Mouse (Mus musculus) liver, embryonic 14.5 days (tissue): ENCODE data around the gene Slc17a7. TPM values are rescaled to one million over a fixed set of nuclear protein-coding genes. Genes with fewer than 3 reads are reported as not detected.

Experiments
- ATAC-seq: fragments of 200-750 bp; cut with Nextera tagmentation; 2 replicates; pipeline ENCODE4 v1.8.0; 2017; ENCODE audit warnings: moderate number of reproducible peaks, mild to moderate bottlenecking, moderate library complexity; ENCODE audit not compliant: insufficient read depth
- DNase-seq, 3 experiments: peaks; one replicate each; pipeline ENCODE4 v3.0.0-alpha.2; 2012 to 2013; ENCODE audit warnings: low read depth in 3 of 3, low spot score in 3 of 3
- H3K27ac ChIP-seq: fragments of 300-500 bp; sonication (generic); 2 replicates; pipeline ENCODE4 v1.5.1; 2014; ENCODE audit warnings: moderate library complexity, mild to moderate bottlenecking, control low read depth, inconsistent platforms
- H3K27me3 ChIP-seq: fragments of 300-500 bp; sonication (generic); 2 replicates; pipeline ENCODE4 v1.6.1; 2014; ENCODE audit warnings: mild to moderate bottlenecking, low read length, moderate library complexity; ENCODE audit not compliant: control insufficient read depth, insufficient read depth
- H3K36me3 ChIP-seq: fragments of 300-500 bp; sonication (generic); replicated peaks from 2 replicates; pipeline ENCODE4 v1.6.1; 2014; ENCODE audit warnings: low read depth; ENCODE audit not compliant: control insufficient read depth, insufficient read depth
- H3K4me1 ChIP-seq, 2 experiments: fragments of 200-500 bp in 1 of 2; fragments of 300-500 bp in 1 of 2; sonication (generic) in 1 of 2; replicated peaks; 2 replicates each; pipeline ENCODE4 v1.6.1; 2012 to 2014; ENCODE audit warnings: antibody characterized with exemption in 1 of 2, inconsistent platforms in 1 of 2, low read length in 1 of 2; ENCODE audit not compliant: control insufficient read depth in 2 of 2, insufficient read depth in 2 of 2
- H3K4me2 ChIP-seq: fragments of 300-500 bp; sonication (generic); 2 replicates; pipeline ENCODE4 v1.6.1; 2014; ENCODE audit warnings: low read depth, mild to moderate bottlenecking, control low read depth, moderate library complexity
- H3K4me3 ChIP-seq, 2 experiments: fragments of 200-500 bp in 1 of 2; fragments of 300-500 bp in 1 of 2; sonication (generic) in 1 of 2; 2 replicates each; pipeline ENCODE4 v1.5.1; 2012 to 2014; ENCODE audit warnings: low read depth in 2 of 2, low read length in 2 of 2, mild to moderate bottlenecking in 2 of 2, control low read depth in 1 of 2, inconsistent platforms in 1 of 2, moderate library complexity in 1 of 2; ENCODE audit not compliant: insufficient read depth in 1 of 2
- H3K9ac ChIP-seq: fragments of 300-500 bp; sonication (generic); replicated peaks from 2 replicates; pipeline ENCODE4 v1.6.1; 2014; ENCODE audit warnings: mild to moderate bottlenecking, control low read depth, moderate library complexity
- H3K9me3 ChIP-seq: fragments of 300-500 bp; sonication (generic); 2 replicates; pipeline ENCODE4 v1.6.1; 2016; ENCODE audit warnings: low read length, mixed read lengths; ENCODE audit not compliant: control insufficient read depth
- CTCF ChIP-seq: IDR thresholded peaks from 2 replicates; pipeline ENCODE4 v1.5.1; 2016; ENCODE audit warnings: antibody characterized with exemption, low read depth, control low read depth
- EP300 ChIP-seq: IDR thresholded peaks from 2 replicates; pipeline ENCODE4 v1.6.1; 2016; ENCODE audit warnings: antibody characterized with exemption, low read depth
- WGBS: fragments of 180-500 bp; shearing (Covaris S2); extraction: QIAGEN DNeasy Blood & Tissue Kit; methylation state at CpG from one replicate; pipeline ENCODE4 v1.1.7; 2014; ENCODE audit not compliant: insufficient replicate concordance; 5-methylcytosine and 5-hydroxymethylcytosine counted together
- polyA plus RNA-seq, 2 experiments: library from polyadenylated mRNA; depleted of rRNA in 1 of 2; stranded (reverse) in 1 of 2; unstranded in 1 of 2; fragments of >200 nt; fragmentation: Nextera tagmentation in 1 of 2; extraction: Ambion mirVana in 1 of 2; gene quantifications; 2 replicates each; pipeline versions ENCODE4 v1.2.1 to v1.2.3; 2012 to 2014

Slc17a7 gene
- polyA plus RNA-seq, 2 experiments, result 0.01 TPM; not detected in 1

- ATAC-seq (no peak), DNase-seq (no peak)
- Histone ChIP-seq H3K27me3 (peaks cover 38% of the 10 kb centered on the region), H3K4me2 (no peak overlapping the region), H3K36me3 (no peaks in the 10 kb centered on the region), H3K4me3 (no peak overlapping the region), H3K27ac (no peak overlapping the region), H3K9ac (no peak overlapping the region), H3K9me3 (no peaks in the 10 kb centered on the region), H3K4me1 (no peaks in the 10 kb centered on the region; a peak in 1 of 4 replicates)
- no peak for TF ChIP-seq CTCF
- no peak for TF ChIP-seq EP300
- WGBS, result 53% methylated on average over 7 of the region's 7 CpGs
Observed at GRCm38 (mm10) chr7:45185921-45186320, 22.2 kb downstream of the Slc17a7 start.

- Histone ChIP-seq H3K9me3 (no peaks in the 10 kb centered on the region), H3K4me3 (no peak overlapping the region), H3K36me3 (no peaks in the 10 kb centered on the region), H3K27me3 (peaks cover 6% of the 10 kb centered on the region), H3K4me2 (no peak overlapping the region), H3K4me1 (no peaks in the 10 kb centered on the region), H3K27ac (no peak overlapping the region), H3K9ac (no peak overlapping the region)
- WGBS, result 53% methylated on average over 16 of the region's 16 CpGs
- TF ChIP-seq CTCF (no peak), EP300 (no peak)
- no peak for ATAC-seq
- no peak for DNase-seq
Observed at GRCm38 (mm10) chr7:45189600-45189999, 25.9 kb downstream of the Slc17a7 start.

GRCm38 (mm10) chr7:45190186-45190585 is 26.4 kb downstream of the Slc17a7 start:
- H3K9me3 ChIP-seq, result no peaks in the 10 kb centered on the region
- no peaks in the 10 kb centered on the region for H3K4me1 ChIP-seq
- no peak for ATAC-seq
- DNase-seq, result no peak
- no peaks in the 10 kb centered on the region for H3K36me3 ChIP-seq
- H3K27me3 ChIP-seq, result peaks cover 2% of the 10 kb centered on the region; the same call in 1 of the 2 replicates
- no peak for TF ChIP-seq CTCF
- TF ChIP-seq EP300, result no peak
- no peak overlapping the region for H3K4me2 ChIP-seq
- no peak overlapping the region for H3K27ac ChIP-seq
- no peak overlapping the region for H3K9ac ChIP-seq
- WGBS, result 63% methylated on average over 6 of the region's 6 CpGs
- no peak overlapping the region for H3K4me3 ChIP-seq

DNA sequence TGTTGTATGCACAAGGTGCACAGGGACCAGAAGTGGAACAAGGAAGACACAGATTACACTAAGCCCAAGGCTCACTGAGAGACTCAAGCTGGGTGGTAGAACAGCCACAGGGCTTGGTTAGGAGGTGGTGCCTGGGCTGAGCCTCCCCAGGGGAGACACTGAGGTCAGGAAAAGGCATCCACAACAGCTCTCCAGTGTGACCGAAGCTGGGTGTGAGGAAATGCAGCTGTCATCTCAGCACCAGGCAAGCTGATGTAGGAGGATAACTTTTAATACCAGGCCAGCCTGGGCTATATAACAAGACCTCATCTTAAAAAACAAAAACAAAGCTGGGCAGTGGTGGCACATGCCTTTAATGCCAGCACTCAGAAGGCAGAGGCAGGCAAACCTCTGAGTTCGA is 27.4 kb downstream of the Slc17a7 start:
- no peak for TF ChIP-seq EP300
- no peak for TF ChIP-seq CTCF
- 62% methylated on average over 2 of the region's 2 CpGs for WGBS
- H3K27ac ChIP-seq, result no peak overlapping the region
- H3K9ac ChIP-seq, result no peak overlapping the region
- DNase-seq (no peak), ATAC-seq (no peak)
- no peak overlapping the region for H3K4me2 ChIP-seq
- H3K27me3 ChIP-seq, result peaks cover 2% of the 10 kb centered on the region
- no peaks in the 10 kb centered on the region for H3K9me3 ChIP-seq
- no peaks in the 10 kb centered on the region for H3K4me1 ChIP-seq
- H3K4me3 ChIP-seq, result no peak overlapping the region
- no peaks in the 10 kb centered on the region for H3K36me3 ChIP-seq

DNA sequence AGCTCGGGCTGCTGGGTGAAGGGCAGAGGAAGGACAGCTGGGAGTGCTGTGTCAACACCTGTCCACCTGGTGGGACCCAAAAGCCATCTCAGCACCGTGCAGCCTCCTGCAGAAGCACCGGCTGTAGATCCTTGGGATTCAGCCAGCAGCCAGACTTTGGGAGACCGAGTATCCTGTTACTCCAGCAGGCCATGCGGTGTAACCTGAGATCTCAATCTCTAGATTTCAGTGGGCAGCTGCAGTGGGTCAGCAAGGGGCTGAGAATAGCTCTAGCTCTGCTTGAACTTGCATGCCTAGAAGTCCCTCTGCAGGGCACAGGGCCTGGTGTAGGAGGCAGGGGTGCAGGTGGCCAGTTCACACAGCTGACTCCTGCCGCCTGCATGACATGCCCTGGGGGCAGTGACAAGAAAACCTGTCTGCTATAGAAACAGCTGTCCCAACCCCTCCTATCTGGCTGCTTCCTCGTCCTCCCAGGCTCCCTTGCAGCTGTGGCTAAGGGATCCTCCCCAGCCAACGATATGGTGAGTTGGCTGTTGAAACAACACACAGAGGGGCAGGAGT is 28.1 kb downstream of the Slc17a7 start:
- Histone ChIP-seq H3K36me3 (no peaks in the 10 kb centered on the region), H3K9me3 (no peaks in the 10 kb centered on the region), H3K27me3 (no peaks in the 10 kb centered on the region; the same call in none of the 2 replicates), H3K4me2 (no peak overlapping the region), H3K27ac (no peak overlapping the region), H3K4me1 (no peaks in the 10 kb centered on the region), H3K9ac (no peak overlapping the region), H3K4me3 (no peak overlapping the region)
- ATAC-seq, result no peak
- 24% methylated on average over 8 of the region's 8 CpGs for WGBS
- TF ChIP-seq CTCF (no peak), EP300 (no peak)
- DNase-seq, result no peak
